Mouse (Mus musculus): ENCODE measurements around the gene Rhox7b. TPM values are rescaled to one million over a fixed set of nuclear protein-coding genes. Genes with fewer than 3 reads are reported as not detected.
"Not testable (repeated sequence)": the region's sequence is repeated elsewhere in the genome, so short reads cannot be mapped to it uniquely, and the experiment has no call there.

The Rhox7b gene
- polyA plus RNA-seq (2015; fragmentation: Nextera tagmentation; extraction: Ambion mirVana), result not detected in 2 replicates

DNA sequence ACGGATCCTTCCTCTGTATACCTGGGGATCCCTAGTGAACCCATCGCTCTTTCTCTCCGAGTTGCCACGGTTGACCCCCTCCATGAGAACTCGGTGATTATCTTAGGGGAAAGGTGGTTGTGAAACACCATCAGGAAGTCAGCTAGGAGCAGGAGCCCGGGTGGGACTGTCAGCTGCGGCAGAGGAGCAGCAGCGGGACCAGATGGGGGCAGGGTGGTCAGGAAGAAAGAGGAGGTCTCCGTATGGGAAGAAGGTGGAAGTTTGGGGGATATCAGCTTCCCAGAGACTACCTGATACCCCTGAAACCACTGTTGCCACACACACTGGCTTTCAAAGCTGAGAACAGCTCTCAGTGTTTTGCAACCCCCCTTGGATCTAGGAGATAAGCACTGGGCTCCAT, at the start of gene Rhox7b:
Gene Rhox7b, minus strand, starts transcription at position 101 of the 400 bp plus-strand sequence.
- not testable (repeated sequence) for H3K4me2 ChIP-seq (ENCODE audit: low read length); H3K36me3 ChIP-seq (ENCODE audit: control insufficient read depth, insufficient read depth, low read length); H3K9me3 ChIP-seq (replicated peaks; ENCODE audit: control insufficient read depth, low read length, poor library complexity, severe bottlenecking); H3K4me3 ChIP-seq (ENCODE audit: low read depth, low read length); H3K9ac ChIP-seq (ENCODE audit: low read depth, low read length); H3K27me3 ChIP-seq (ENCODE audit: control insufficient read depth, insufficient read depth, low read depth, low read length); H3K27ac ChIP-seq (ENCODE audit: low read length); H3K4me1 ChIP-seq (ENCODE audit: control insufficient read depth, insufficient read depth, low read length); ATAC-seq
- WGBS, result 90% methylated on average over 9 of the region's 9 CpGs

DNA sequence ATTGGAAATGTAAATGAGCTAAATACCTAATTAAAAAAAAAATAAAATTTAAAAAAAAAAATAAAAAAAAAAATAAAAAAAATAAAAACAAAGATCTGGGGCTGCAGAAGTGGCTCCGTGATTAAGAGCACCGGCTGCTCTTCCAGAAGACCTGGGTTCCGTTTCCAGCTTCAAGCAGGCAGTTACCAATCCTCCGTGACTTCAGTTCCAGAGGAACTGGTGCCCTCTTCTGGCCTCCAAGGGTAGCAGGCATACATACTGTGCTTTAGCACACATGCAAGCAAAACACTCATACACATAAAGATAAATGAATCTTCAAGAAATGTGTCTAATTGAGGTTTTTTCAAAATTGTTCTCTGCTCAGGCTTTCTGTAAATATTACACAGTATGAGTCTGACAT, 19.3 kb upstream of the Rhox7b start:
- no peaks in the 10 kb centered on the region for H3K9me3 ChIP-seq (replicated peaks; ENCODE audit: control insufficient read depth, low read length, poor library complexity, severe bottlenecking)
- no peak overlapping the region for H3K4me3 ChIP-seq (ENCODE audit: low read depth, low read length)
- H3K36me3 ChIP-seq (ENCODE audit: control insufficient read depth, insufficient read depth, low read length), result no peaks in the 10 kb centered on the region
- 79% methylated on average over 4 of the region's 4 CpGs for WGBS
- ATAC-seq, result no peak
- no peaks in the 10 kb centered on the region for H3K27me3 ChIP-seq (ENCODE audit: control insufficient read depth, insufficient read depth, low read depth, low read length)
- no peak overlapping the region for H3K9ac ChIP-seq (ENCODE audit: low read depth, low read length)
- H3K4me2 ChIP-seq (ENCODE audit: low read length), result no peak overlapping the region
- H3K4me1 ChIP-seq (ENCODE audit: control insufficient read depth, insufficient read depth, low read length), result no peaks in the 10 kb centered on the region
- no peak overlapping the region for H3K27ac ChIP-seq (ENCODE audit: low read length)

DNA sequence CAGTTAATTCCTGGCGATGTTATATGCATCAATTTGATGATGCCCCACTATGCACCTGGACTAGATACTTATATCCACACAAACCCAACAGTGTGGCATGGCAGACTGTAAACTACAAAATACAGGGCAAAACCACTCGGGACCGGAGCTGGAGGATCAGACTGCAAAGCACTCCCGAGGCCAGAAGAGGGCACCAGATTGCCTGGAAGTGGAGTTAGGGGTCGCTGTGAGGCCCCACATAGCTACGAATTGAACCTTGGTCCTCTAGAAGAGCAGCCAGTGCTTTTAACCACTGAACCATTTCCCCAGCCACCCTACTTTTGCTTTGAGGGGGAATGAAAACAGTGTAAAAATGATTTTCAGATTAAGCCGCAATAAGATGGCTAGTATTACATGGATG, 11.5 kb upstream of the Rhox7b start:
- WGBS, result 51% methylated on average over 7 of the region's 7 CpGs

DNA sequence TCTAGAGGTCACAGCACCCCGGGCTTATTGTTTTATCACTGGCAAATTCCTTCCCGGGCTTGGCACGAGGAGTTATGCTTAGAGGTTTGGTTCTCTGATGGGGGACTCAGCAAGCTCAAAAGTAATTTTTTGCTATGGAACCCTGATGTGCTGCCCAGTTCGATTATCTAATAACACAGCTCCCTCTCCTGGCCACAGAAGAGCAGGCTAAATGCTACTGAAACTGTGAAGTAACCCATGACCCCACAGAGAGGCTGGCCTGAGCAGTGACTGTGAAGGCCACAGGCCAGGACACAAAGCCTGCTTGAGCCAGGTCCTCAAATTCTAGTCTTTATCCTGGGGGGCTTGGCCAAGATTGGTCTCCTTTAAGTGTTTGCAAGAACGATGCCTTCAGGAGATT, 6.7 kb upstream of the Rhox7b start:
- Histone ChIP-seq H3K9me3 (replicated peaks; ENCODE audit: control insufficient read depth, low read length, poor library complexity, severe bottlenecking) (no peaks in the 10 kb centered on the region), H3K4me2 (ENCODE audit: low read length) (no peak overlapping the region), H3K4me3 (ENCODE audit: low read depth, low read length) (no peak overlapping the region), H3K4me1 (ENCODE audit: control insufficient read depth, insufficient read depth, low read length) (no peaks in the 10 kb centered on the region), H3K27me3 (ENCODE audit: control insufficient read depth, insufficient read depth, low read depth, low read length) (no peaks in the 10 kb centered on the region), H3K9ac (ENCODE audit: low read depth, low read length) (no peak overlapping the region), H3K36me3 (ENCODE audit: control insufficient read depth, insufficient read depth, low read length) (no peaks in the 10 kb centered on the region), H3K27ac (ENCODE audit: low read length) (no peak overlapping the region)
- WGBS, result 79% methylated on average over 5 of the region's 5 CpGs
- ATAC-seq, result no peak

More for the DNA sequence above, 11.5 kb upstream of the Rhox7b start:
- ATAC-seq, result no peak
- H3K36me3 ChIP-seq (ENCODE audit: control insufficient read depth, insufficient read depth, low read length), result no peaks in the 10 kb centered on the region
- H3K9ac ChIP-seq (ENCODE audit: low read depth, low read length), result no peak overlapping the region
- no peak overlapping the region for H3K4me2 ChIP-seq (ENCODE audit: low read length)
- no peaks in the 10 kb centered on the region for H3K27me3 ChIP-seq (ENCODE audit: control insufficient read depth, insufficient read depth, low read depth, low read length)
- H3K4me3 ChIP-seq (ENCODE audit: low read depth, low read length), result no peak overlapping the region
- no peaks in the 10 kb centered on the region for H3K4me1 ChIP-seq (ENCODE audit: control insufficient read depth, insufficient read depth, low read length)
- no peaks in the 10 kb centered on the region for H3K9me3 ChIP-seq (replicated peaks; ENCODE audit: control insufficient read depth, low read length, poor library complexity, severe bottlenecking)
- H3K27ac ChIP-seq (ENCODE audit: low read length), result no peak overlapping the region

DNA sequence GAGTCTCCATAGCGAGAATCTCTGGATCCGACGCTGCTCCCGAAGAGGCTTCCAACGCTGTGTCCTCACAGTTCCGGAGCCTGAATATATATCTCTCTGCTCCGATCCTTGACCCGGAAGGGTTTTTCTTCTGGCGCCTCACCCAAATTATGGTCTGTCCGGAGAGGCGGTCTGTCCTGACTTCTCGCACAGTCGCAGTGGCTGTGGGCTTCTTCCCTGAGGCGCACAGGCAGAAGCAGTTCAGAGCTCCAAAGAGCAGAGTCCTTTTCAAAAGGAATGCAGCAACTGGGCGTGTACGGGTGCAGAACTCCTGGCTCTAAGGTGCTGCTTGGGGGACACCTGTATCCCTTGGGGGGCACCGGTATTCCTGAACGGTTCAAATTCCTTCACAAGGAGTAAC, 4.6 kb upstream of the Rhox7b start, which contains the start of gene Rhox9:
Gene Rhox9, minus strand, starts transcription at position 101 of the 400 bp plus-strand sequence.
- not testable (repeated sequence) for H3K36me3 ChIP-seq (ENCODE audit: control insufficient read depth, insufficient read depth, low read length); H3K4me2 ChIP-seq (ENCODE audit: low read length); H3K27ac ChIP-seq (ENCODE audit: low read length); H3K9me3 ChIP-seq (replicated peaks; ENCODE audit: control insufficient read depth, low read length, poor library complexity, severe bottlenecking); H3K4me1 ChIP-seq (ENCODE audit: control insufficient read depth, insufficient read depth, low read length); ATAC-seq; H3K9ac ChIP-seq (ENCODE audit: low read depth, low read length); H3K4me3 ChIP-seq (ENCODE audit: low read depth, low read length); H3K27me3 ChIP-seq (ENCODE audit: control insufficient read depth, insufficient read depth, low read depth, low read length)
- WGBS, result 90% methylated on average over 10 of the region's 18 CpGs

DNA sequence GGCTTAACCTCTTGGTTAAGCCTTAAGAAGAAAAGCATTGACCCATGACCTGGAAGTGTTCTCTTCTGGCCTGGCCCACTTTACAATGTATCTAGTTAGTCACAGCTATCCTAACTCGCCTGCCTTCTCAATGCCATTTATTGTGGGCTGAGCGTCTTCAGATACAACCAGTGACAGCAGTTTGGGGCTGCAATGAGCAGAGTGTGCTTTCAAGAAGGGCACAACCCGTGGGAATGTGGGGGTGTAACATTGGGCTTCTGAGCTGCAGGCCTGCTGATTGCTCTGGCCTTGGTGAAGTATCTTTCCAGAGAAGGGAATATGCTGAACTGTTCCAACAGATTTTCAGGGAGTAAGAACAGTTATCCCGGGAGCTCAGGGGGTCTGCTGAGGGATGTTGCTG, 18.2 kb downstream of the Rhox7b start, which contains the start of gene Rhox8:
Gene Rhox8, minus strand, starts transcription at position 101 of the 400 bp plus-strand sequence.
- no peaks in the 10 kb centered on the region for H3K27me3 ChIP-seq (ENCODE audit: control insufficient read depth, insufficient read depth, low read depth, low read length)
- no peak within 1 kb of the TSS for H3K9ac ChIP-seq (ENCODE audit: low read depth, low read length)
- no peak within 1 kb of the TSS for H3K27ac ChIP-seq (ENCODE audit: low read length)
- 77% methylated on average over 4 of the region's 4 CpGs for WGBS
- no peaks in the 10 kb centered on the region for H3K36me3 ChIP-seq (ENCODE audit: control insufficient read depth, insufficient read depth, low read length)
- H3K4me2 ChIP-seq (ENCODE audit: low read length), result no peak within 1 kb of the TSS
- ATAC-seq, result no peak
- no peak within 1 kb of the TSS for H3K4me3 ChIP-seq (ENCODE audit: low read depth, low read length)
- H3K4me1 ChIP-seq (ENCODE audit: control insufficient read depth, insufficient read depth, low read length), result no peaks in the 10 kb centered on the region
- H3K9me3 ChIP-seq (replicated peaks; ENCODE audit: control insufficient read depth, low read length, poor library complexity, severe bottlenecking), result no peaks in the 10 kb centered on the region

DNA sequence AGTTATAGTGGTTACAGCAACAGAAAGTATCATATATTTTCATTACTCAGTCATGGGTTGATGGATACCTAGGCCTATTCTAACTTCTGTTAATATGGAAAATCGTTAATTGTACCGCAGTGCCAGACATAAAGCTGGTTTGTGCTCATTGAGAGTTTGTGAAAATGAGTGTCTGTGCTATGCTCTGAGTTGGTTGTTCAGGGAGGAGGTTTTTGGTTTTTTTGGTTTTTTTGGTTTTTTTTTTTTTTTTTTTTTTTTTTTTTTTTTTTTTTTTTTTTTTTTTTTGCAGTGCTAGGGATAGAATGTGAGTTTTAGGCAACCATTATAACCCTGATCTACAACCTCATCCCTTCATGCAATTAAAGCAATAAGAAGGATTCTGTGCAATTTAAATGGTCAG, 25.4 kb downstream of the Rhox7b start:
- no peak overlapping the region for H3K27ac ChIP-seq (ENCODE audit: low read length)
- no peaks in the 10 kb centered on the region for H3K4me1 ChIP-seq (ENCODE audit: control insufficient read depth, insufficient read depth, low read length)
- ATAC-seq, result no peak

More for the DNA sequence above, 25.4 kb downstream of the Rhox7b start:
- no peaks in the 10 kb centered on the region for H3K27me3 ChIP-seq (ENCODE audit: control insufficient read depth, insufficient read depth, low read depth, low read length)
- no peak overlapping the region for H3K9ac ChIP-seq (ENCODE audit: low read depth, low read length)
- no peak overlapping the region for H3K4me3 ChIP-seq (ENCODE audit: low read depth, low read length)
- no peaks in the 10 kb centered on the region for H3K36me3 ChIP-seq (ENCODE audit: control insufficient read depth, insufficient read depth, low read length)
- H3K4me2 ChIP-seq (ENCODE audit: low read length), result no peak overlapping the region
- no peaks in the 10 kb centered on the region for H3K9me3 ChIP-seq (replicated peaks; ENCODE audit: control insufficient read depth, low read length, poor library complexity, severe bottlenecking)
- 97% methylated on average over 2 of the region's 2 CpGs for WGBS

Other genes starting within 250 kb of the Rhox7b start
- gene Rhox4g, start 245.9 kb downstream of the Rhox7b start, polyA plus RNA-seq (2015; fragmentation: Nextera tagmentation; extraction: Ambion mirVana), result not detected in 2 replicates
- gene Rhox3h, start 228.5 kb downstream of the Rhox7b start, polyA plus RNA-seq (2015; fragmentation: Nextera tagmentation; extraction: Ambion mirVana), result not detected in 2 replicates
- gene Rhox2h, start 224.0 kb downstream of the Rhox7b start, polyA plus RNA-seq (2015; fragmentation: Nextera tagmentation; extraction: Ambion mirVana), result not detected in 2 replicates
- 0.36 and 0.62 TPM in 2 replicates for gene Rhox5, start 92.4 kb downstream of the Rhox7b start, polyA plus RNA-seq (2015; fragmentation: Nextera tagmentation; extraction: Ambion mirVana)
- not detected in 2 replicates for gene Rhox6, start 70.3 kb downstream of the Rhox7b start, polyA plus RNA-seq (2015; fragmentation: Nextera tagmentation; extraction: Ambion mirVana)
- gene Rhox7a, start 65.5 kb downstream of the Rhox7b start, polyA plus RNA-seq (2015; fragmentation: Nextera tagmentation; extraction: Ambion mirVana), result not detected in 2 replicates
- not detected in 2 replicates for gene Rhox8, start 18.3 kb downstream of the Rhox7b start, polyA plus RNA-seq (2015; fragmentation: Nextera tagmentation; extraction: Ambion mirVana)
- gene Rhox9, start 4.5 kb upstream of the Rhox7b start, polyA plus RNA-seq (2015; fragmentation: Nextera tagmentation; extraction: Ambion mirVana), result not detected in 2 replicates
- gene Btg1-ps1, start 121.6 kb upstream of the Rhox7b start, polyA plus RNA-seq (2015; fragmentation: Nextera tagmentation; extraction: Ambion mirVana), result not detected in 2 replicates
- not detected in 2 replicates for gene Btg1-ps2, start 145.9 kb upstream of the Rhox7b start, polyA plus RNA-seq (2015; fragmentation: Nextera tagmentation; extraction: Ambion mirVana)
- not detected in 2 replicates for gene Rhox10, start 169.2 kb upstream of the Rhox7b start, polyA plus RNA-seq (2015; fragmentation: Nextera tagmentation; extraction: Ambion mirVana)
- gene Rhox11, start 187.9 kb upstream of the Rhox7b start, polyA plus RNA-seq (2015; fragmentation: Nextera tagmentation; extraction: Ambion mirVana), result not detected in 2 replicates
- gene Rhox12, start 213.7 kb upstream of the Rhox7b start, polyA plus RNA-seq (2015; fragmentation: Nextera tagmentation; extraction: Ambion mirVana), result not detected in 2 replicates
- not detected in 2 replicates for gene Rhox13, start 224.0 kb upstream of the Rhox7b start, polyA plus RNA-seq (2015; fragmentation: Nextera tagmentation; extraction: Ambion mirVana)